Mouse (Mus musculus) urinary bladder, postnatal 4 days (tissue): ENCODE measurements around the gene Gm3383.
"Not testable (repeated sequence)": the region's sequence is repeated elsewhere in the genome, so short reads cannot be mapped to it uniquely, and the experiment has no call there.

ENCODE experiments used
- DNase-seq, 2 experiments: peaks; one replicate each; pipeline ENCODE4 v3.0.0; 2021 to 2022; ENCODE audit warnings: low spot score in 2 of 2

Gm3383 gene

DNA sequence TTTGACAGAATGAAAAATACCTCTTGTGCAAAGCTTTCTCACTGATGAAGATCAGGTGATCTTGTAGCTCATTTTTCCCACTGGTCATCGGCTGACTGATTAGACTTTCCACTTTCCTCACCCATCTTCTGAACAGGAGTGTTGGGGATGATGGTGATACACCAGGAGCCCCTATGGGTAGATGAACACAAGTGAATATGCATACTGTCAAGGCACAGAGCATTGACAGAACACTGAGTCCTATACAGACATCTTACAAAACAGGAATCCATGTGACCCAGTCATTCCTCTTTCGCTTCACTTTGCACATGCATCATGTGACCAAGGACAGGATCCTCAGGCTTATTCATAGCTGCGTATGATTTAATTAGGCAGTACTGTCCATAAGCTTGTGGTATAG is at the start of gene Gm3383:
Gm3383 (minus strand) TSS at position 101 of the 400 bp plus-strand sequence.
- DNase-seq = not testable (repeated sequence)

DNA sequence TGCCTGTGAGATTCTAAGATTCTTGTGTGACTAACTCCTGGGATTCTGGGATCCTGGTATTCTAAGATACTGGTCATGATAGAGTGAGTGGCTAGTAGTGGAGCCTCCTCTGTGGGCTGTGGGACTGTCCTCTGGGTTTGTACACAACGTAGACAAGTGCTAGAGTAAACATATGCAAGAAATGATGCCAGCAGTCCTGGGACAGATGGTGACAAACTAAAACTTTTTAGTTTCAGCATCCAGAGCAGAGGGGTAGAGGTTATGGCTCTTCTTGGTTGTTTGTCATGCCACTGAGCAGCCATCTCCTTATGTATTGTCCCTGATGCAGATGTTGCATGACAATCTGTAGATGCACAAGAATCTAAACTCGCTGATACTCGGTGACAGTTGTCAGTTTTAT is 48.1 kb upstream of the Gm3383 start:
- DNase-seq = not testable (repeated sequence)

DNA sequence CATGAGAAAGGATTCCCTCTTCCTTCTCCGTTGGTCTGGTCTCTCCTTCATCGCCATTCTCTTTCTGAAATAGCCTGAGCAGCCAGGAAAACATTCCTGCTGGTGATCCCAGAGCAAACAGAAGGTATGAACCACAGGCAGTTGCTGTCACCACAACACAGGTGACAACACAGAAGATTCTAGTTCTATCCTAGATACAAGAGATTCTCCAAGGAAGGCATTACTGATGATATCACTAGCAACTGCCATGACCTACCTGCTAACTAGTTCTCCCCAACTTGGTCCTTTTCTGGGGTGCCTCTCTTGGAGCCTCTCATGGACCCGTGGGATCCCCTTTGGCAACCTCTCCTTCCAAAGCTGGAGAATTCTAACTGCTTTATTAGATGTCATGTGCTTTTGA is 22.4 kb upstream of the Gm3383 start, which contains the start of gene Gm3424:
Gm3424 (minus strand) TSS at position 101 of the 400 bp plus-strand sequence.
- DNase-seq = not testable (repeated sequence)

DNA sequence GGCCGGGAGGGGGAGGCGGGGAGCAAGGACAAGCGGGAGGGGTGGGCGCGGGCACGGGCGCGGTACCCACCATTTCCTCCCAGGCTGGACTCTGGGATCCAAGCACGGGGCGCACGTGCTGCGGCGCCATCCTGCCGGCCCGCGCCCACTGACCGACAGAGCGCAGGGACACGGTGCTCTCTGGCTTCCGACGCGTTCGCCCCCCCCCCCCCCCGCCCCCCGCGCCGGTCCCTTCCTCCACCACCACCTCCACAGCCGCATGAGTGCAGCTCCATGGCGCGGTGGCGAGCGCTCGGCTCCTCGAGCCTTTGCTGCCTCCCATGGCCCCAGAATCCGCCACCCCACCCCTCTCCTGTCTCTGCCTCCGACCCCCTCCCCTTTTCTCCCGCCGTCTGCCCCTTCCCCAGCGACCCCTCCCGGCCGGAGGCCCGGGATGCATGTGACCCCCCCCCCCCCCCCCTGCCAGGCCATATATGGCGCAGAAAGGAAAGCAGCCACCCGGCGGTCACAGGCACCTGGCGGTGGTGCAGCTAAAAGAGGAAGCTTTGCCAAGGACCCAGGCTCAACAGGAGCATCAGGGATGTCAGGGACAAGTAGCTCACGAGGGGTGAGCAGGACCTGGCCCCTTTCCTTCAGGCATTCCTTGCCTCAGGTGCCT is 5.0 kb upstream of the Gm3383 start:
- DNase-seq = not testable (repeated sequence)

DNA sequence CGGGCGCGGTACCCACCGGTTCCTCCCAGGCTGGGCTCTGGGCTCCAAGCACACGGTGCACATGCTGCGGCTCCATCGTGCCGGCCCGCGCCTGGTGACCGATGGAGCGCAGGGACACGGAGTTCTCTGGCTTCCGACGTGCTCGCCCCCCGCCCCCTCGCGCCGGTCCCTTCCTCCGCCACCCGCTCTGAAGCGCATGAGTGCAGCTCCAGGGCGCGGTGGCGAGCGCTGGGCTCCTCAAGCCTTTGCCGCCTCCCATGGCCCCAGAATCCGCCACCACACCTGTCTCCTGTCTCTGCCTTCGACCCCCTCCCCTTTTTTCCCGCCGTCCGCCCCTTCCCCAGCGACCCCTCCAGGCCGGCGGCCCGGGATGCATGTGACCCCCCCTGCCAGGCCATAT is 66.3 kb downstream of the Gm3383 start, which contains the start of gene Gm3373:
Gm3373 (minus strand) TSS at position 101 of the 400 bp plus-strand sequence.
- not testable (repeated sequence) for DNase-seq

DNA sequence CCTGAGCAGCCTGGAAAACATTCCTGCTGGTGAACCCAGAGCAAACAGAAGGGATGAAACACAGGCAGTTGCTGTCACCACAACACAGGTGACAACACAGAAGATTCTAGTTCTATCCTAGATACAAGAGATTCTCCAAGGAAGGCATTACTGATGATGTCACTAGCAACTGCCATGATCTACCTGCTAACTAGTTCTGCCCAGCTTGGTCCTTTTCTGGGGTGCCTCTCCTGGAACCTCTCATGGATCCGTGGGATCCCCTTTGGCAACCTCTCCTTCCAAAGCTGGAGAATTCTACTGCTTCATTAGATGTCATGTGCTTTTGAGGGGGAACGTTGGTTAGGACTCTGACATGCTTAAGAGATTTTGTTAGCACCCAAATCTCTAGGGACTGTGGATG is 120.4 kb downstream of the Gm3383 start, which contains the start of gene Gm9603:
Gm9603 (minus strand) TSS at position 101 of the 400 bp plus-strand sequence.
- DNase-seq = not testable (repeated sequence)

DNA sequence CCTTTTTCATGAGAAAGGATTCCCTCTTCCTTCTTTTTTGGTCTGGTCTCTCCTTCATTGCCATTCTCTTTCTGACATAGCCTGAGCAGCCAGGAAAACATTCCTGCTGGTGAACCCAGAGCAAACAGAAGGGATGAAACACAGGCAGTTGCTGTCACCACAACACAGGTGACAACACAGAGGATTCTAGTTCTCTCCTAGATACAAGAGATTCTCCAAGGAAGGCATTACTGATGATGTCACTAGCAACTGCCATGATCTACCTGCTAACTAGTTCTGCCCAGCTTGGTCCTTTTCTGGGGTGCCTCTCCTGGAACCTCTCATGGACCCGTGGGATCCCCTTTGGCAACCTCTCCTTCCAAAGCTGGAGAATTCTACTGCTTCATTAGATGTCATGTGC is 174.9 kb downstream of the Gm3383 start, which contains the start of gene Gm8265:
Gm8265 (minus strand) TSS at position 101 of the 400 bp plus-strand sequence.
- not testable (repeated sequence) for DNase-seq
